8 mouse cellular contexts compared by ENCODE assay signal in the genomic region with DNA sequence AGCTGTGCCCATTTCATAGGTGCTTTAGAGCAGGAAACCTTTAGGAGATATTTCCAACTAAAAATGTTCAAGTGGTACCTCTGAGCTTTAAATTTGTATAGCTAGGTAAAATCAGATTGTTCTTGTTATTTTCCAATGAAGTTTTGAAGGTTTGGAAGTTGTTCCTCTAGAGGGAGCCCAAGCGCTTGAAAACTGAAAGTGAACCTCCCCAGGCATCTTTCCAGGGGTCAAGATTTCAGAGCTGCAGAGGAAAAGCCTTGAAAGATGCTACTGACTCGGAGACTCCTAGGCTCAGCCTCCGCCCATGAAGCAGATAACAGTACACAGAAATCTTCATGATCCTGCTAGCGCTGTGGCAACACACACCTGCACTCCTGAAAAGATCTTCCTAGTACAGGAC. TPM values are rescaled to one million over a fixed set of nuclear protein-coding genes. Genes with fewer than 3 reads are reported as not detected.
A peak's percentile ranks its signal among the peaks of the same experiment; 100 is the strongest.
DNase-seq lines count a peak whose midpoint lies in the region; ATAC-seq and TF ChIP-seq lines count a peak whose summit lies in the region.

No protein-coding gene starts in this region.

- no peak overlapping the region for H3K4me3 ChIP-seq in heart, adult 2 months
- H3K4me3 ChIP-seq in forebrain, embryonic 12.5 days (replicated peaks): no peak overlapping the region

- H3K4me2 ChIP-seq in forebrain, embryonic 12.5 days: no peak overlapping the region

- DNase-seq in heart, adult 2 months: peak; percentile 19 to 23
- no peak for DNase-seq in heart, postnatal 25 days (ENCODE audit: low spot score)
- peak; percentile 34 to 41 for DNase-seq in right cerebral cortex, adult 2 months (ENCODE audit: low spot score in 2 of 2)
- no peak for DNase-seq in right cerebral cortex, postnatal 14 days
- peak; percentile 74 for DNase-seq in brain, embryonic 14.5 days (ENCODE audit: low read depth)
- peak; percentile 53 to 73 for DNase-seq in kidney, postnatal 36 days
- peak; percentile 14 for DNase-seq in ovary, postnatal 36 days (ENCODE audit: low spot score)

- TF ChIP-seq CTCF in heart, adult 2 months (IDR thresholded peaks at IDR 0.05): peak; percentile 72
- TF ChIP-seq CTCF in brain, embryonic 14.5 days (IDR thresholded peaks at IDR 0.05; ENCODE audit: borderline replicate concordance, extremely low read depth, insufficient read depth, insufficient read length): peak; percentile 53; the same call in 1 of the 2 replicates

- TF ChIP-seq EP300 in heart, adult 2 months (IDR thresholded peaks at IDR 0.05; ENCODE audit: insufficient read depth, low read depth, low read length): no peak

- no peaks in the 10 kb centered on the region for H3K79me2 ChIP-seq in heart, adult 2 months (replicated peaks; ENCODE audit: control insufficient read depth, insufficient read depth, low read length)

- H3K27ac ChIP-seq in heart, adult 2 months: no peak overlapping the region
- no peak overlapping the region for H3K27ac ChIP-seq in forebrain, embryonic 12.5 days

- no peaks in the 10 kb centered on the region for H3K4me1 ChIP-seq in heart, adult 2 months (ENCODE audit: control insufficient read depth, insufficient read depth, low read length)
- no peaks in the 10 kb centered on the region for H3K4me1 ChIP-seq in forebrain, embryonic 12.5 days

- ATAC-seq in forebrain, embryonic 12.5 days (ENCODE audit: low FRiP score): no peak

- no peaks in the 10 kb centered on the region for H3K9me3 ChIP-seq in forebrain, embryonic 12.5 days

- no peak overlapping the region for H3K9ac ChIP-seq in heart, adult 2 months (ENCODE audit: low read depth, low read length)
- no peak overlapping the region for H3K9ac ChIP-seq in forebrain, embryonic 12.5 days

- 6% methylated on average over 4 of the region's 4 CpGs for WGBS in heart, adult 2 months
- 19% methylated on average over 4 of the region's 4 CpGs for WGBS in forebrain, embryonic 12.5 days

- H3K27me3 ChIP-seq in heart, adult 2 months (ENCODE audit: control insufficient read depth, insufficient read depth, low read length): no peaks in the 10 kb centered on the region
- 0 out of 2 replicates have a peak, but pooled peaks cover 5% of the 10 kb centered on the region for H3K27me3 ChIP-seq in forebrain, embryonic 12.5 days

- H3K36me3 ChIP-seq in heart, adult 2 months (ENCODE audit: control insufficient read depth, insufficient read depth, low read length): no peaks in the 10 kb centered on the region
- H3K36me3 ChIP-seq in forebrain, embryonic 12.5 days (replicated peaks): no peaks in the 10 kb centered on the region

- TF ChIP-seq POLR2A in heart, adult 2 months (IDR thresholded peaks at IDR 0.05; ENCODE audit: insufficient read depth, low read depth, low read length): no peak
- TF ChIP-seq POLR2A in brain, embryonic 14.5 days (IDR thresholded peaks at IDR 0.05; ENCODE audit: borderline replicate concordance, extremely low read depth, insufficient read depth, insufficient read length, poor library complexity, severe bottlenecking): no peak

- intact Hi-C loops in heart, adult 2 months (cut with DNase I): loop anchor here (1.0 kb wide), 2 partner anchors 161 to 172 kb away; no protein-coding TSS in a partner anchor
- intact Hi-C loops in heart, postnatal 25 days (cut with DNase I): loop anchor here (1.0 kb wide), 1 partner anchor 161 kb away; no protein-coding TSS in a partner anchor

RNA-seq across cellular contexts. Expression of a gene that starts 6.5 kb away (rescaled TPM):
- total RNA-seq in heart, adult 2 months (2021): under 1 TPM; 0.13 to 0.20 TPM
- polyA plus RNA-seq in heart, adult 2 months (2012; rRNA removed): 0.15 and 0.51 TPM in 2 replicates
- total RNA-seq in heart, postnatal 25 days (2021): under 1 TPM; 0.16 to 0.22 TPM
- 0.35 and 0.57 TPM in 2 replicates for polyA plus RNA-seq in brain, embryonic 14.5 days (2012; rRNA removed)
- polyA plus RNA-seq in forebrain, embryonic 12.5 days (2016; fragmentation: Nextera tagmentation; extraction: Ambion mirVana): 0.13 and 0.17 TPM in 2 replicates

Comparison
In these comparisons a context has a peak if more than half of its experiments do, and no peak if none do; other contexts are left out.
1. DNase-seq: peak in heart, adult 2 months (2 of 2), right cerebral cortex, adult 2 months (2 of 2), brain, embryonic 14.5 days (single experiment), kidney, postnatal 36 days (2 of 2) and ovary, postnatal 36 days (single experiment); none in heart, postnatal 25 days (single experiment) and right cerebral cortex, postnatal 14 days (single experiment).